Mouse (Mus musculus): ENCODE measurements at regions not wholly inside any gene's neighbourhood (a gene's known extent, or its start where the extent isn't known, plus 50 kb on each side); places are given as distances from the start of the nearest gene placed in this dataset.

- no peaks in the 10 kb centered on the region for H3K9me3 ChIP-seq (replicated peaks)
- no peak for ATAC-seq (ENCODE audit: insufficient read depth)
- no peak overlapping the region for H3K9ac ChIP-seq
- WGBS (ENCODE audit: insufficient replicate concordance): 65% methylated on average over 4 of the region's 4 CpGs
- no peaks in the 10 kb centered on the region for H3K27me3 ChIP-seq
- H3K4me2 ChIP-seq: no peak overlapping the region
- no peaks in the 10 kb centered on the region for H3K4me1 ChIP-seq (replicated peaks)
- H3K36me3 ChIP-seq (replicated peaks): no peaks in the 10 kb centered on the region
- H3K4me3 ChIP-seq (replicated peaks): no peak overlapping the region
- H3K27ac ChIP-seq (replicated peaks): no peak overlapping the region
Observed at GRCm38 (mm10) chr2:105505554-105505953, 106.4 kb upstream of the Rcn1 start.

GRCm38 (mm10) chr2:105507160-105507559, 108.0 kb upstream of the Rcn1 start:
- H3K4me3 ChIP-seq (replicated peaks): no peak overlapping the region
- H3K27ac ChIP-seq (replicated peaks): no peak overlapping the region
- H3K9ac ChIP-seq: no peak overlapping the region
- ATAC-seq (ENCODE audit: insufficient read depth): no peak
- no peaks in the 10 kb centered on the region for H3K36me3 ChIP-seq (replicated peaks)
- no peak overlapping the region for H3K4me2 ChIP-seq
- no peaks in the 10 kb centered on the region for H3K27me3 ChIP-seq
- H3K9me3 ChIP-seq (replicated peaks): no peaks in the 10 kb centered on the region
- H3K4me1 ChIP-seq (replicated peaks): no peaks in the 10 kb centered on the region
- WGBS (ENCODE audit: insufficient replicate concordance): 33% methylated on average over 4 of the region's 4 CpGs

- Histone ChIP-seq H3K4me2 (no peak overlapping the region), H3K4me3 (replicated peaks) (no peak overlapping the region), H3K9me3 (replicated peaks) (no peaks in the 10 kb centered on the region), H3K9ac (no peak overlapping the region), H3K36me3 (replicated peaks) (no peaks in the 10 kb centered on the region), H3K27me3 (no peaks in the 10 kb centered on the region), H3K4me1 (replicated peaks) (no peaks in the 10 kb centered on the region), H3K27ac (replicated peaks) (no peak overlapping the region)
- 61% methylated on average over 4 of the region's 4 CpGs for WGBS (ENCODE audit: insufficient replicate concordance)
- no peak for ATAC-seq (ENCODE audit: insufficient read depth)
Observed at GRCm38 (mm10) chr2:105510816-105511215, 111.7 kb upstream of the Rcn1 start.

- ATAC-seq (ENCODE audit: insufficient read depth): no peak
- H3K9me3 ChIP-seq (replicated peaks): no peaks in the 10 kb centered on the region
- 63% methylated on average over 4 of the region's 4 CpGs for whole genome bisulfite sequencing (ENCODE audit: insufficient replicate concordance)
- no peak overlapping the region for H3K4me2 ChIP-seq
- no peaks in the 10 kb centered on the region for H3K27me3 ChIP-seq
- H3K27ac ChIP-seq (replicated peaks): no peak overlapping the region
- no peaks in the 10 kb centered on the region for H3K4me1 ChIP-seq (replicated peaks)
- H3K4me3 ChIP-seq (replicated peaks): no peak overlapping the region
- no peaks in the 10 kb centered on the region for H3K36me3 ChIP-seq (replicated peaks)
- H3K9ac ChIP-seq: no peak overlapping the region
Observed at GRCm38 (mm10) chr2:105511690-105512089, 112.6 kb upstream of the Rcn1 start.

- Histone ChIP-seq H3K9ac (no peak overlapping the region), H3K4me1 (replicated peaks) (no peaks in the 10 kb centered on the region), H3K4me2 (no peak overlapping the region), H3K9me3 (replicated peaks) (no peaks in the 10 kb centered on the region), H3K36me3 (replicated peaks) (no peaks in the 10 kb centered on the region), H3K27me3 (no peaks in the 10 kb centered on the region), H3K27ac (replicated peaks) (no peak overlapping the region), H3K4me3 (replicated peaks) (no peak overlapping the region)
- WGBS (ENCODE audit: insufficient replicate concordance): 45% methylated on average over 1 of the region's 1 CpGs
- no peak for ATAC-seq (ENCODE audit: insufficient read depth)
Observed at GRCm38 (mm10) chr2:105514226-105514625, 115.1 kb upstream of the Rcn1 start.

- no peak overlapping the region for H3K4me2 ChIP-seq
- ATAC-seq (ENCODE audit: insufficient read depth): no peak
- H3K36me3 ChIP-seq (replicated peaks): no peaks in the 10 kb centered on the region
- H3K4me3 ChIP-seq (replicated peaks): no peak overlapping the region
- no peak overlapping the region for H3K9ac ChIP-seq
- no peaks in the 10 kb centered on the region for H3K27me3 ChIP-seq
- 58% methylated on average over 3 of the region's 3 CpGs for WGBS (ENCODE audit: insufficient replicate concordance)
- H3K9me3 ChIP-seq (replicated peaks): no peaks in the 10 kb centered on the region
- H3K27ac ChIP-seq (replicated peaks): no peak overlapping the region
- H3K4me1 ChIP-seq (replicated peaks): no peaks in the 10 kb centered on the region
Observed at GRCm38 (mm10) chr2:105514881-105515280, 115.8 kb upstream of the Rcn1 start.

- Histone ChIP-seq H3K36me3 (replicated peaks) (no peaks in the 10 kb centered on the region), H3K9me3 (replicated peaks) (no peaks in the 10 kb centered on the region), H3K4me3 (replicated peaks) (no peak overlapping the region), H3K9ac (no peak overlapping the region), H3K4me2 (no peak overlapping the region), H3K4me1 (replicated peaks) (no peaks in the 10 kb centered on the region), H3K27ac (replicated peaks) (no peak overlapping the region), H3K27me3 (no peaks in the 10 kb centered on the region)
- ATAC-seq (ENCODE audit: insufficient read depth): no peak
- 72% methylated on average over 3 of the region's 3 CpGs for WGBS (ENCODE audit: insufficient replicate concordance)
Observed at GRCm38 (mm10) chr2:105515326-105515725, 116.2 kb upstream of the Rcn1 start.

- 50% methylated on average over 6 of the region's 6 CpGs for WGBS (ENCODE audit: insufficient replicate concordance)
- Histone ChIP-seq H3K27me3 (no peaks in the 10 kb centered on the region), H3K27ac (replicated peaks) (no peak overlapping the region), H3K4me3 (replicated peaks) (no peak overlapping the region), H3K9me3 (replicated peaks) (no peaks in the 10 kb centered on the region), H3K4me2 (no peak overlapping the region), H3K9ac (no peak overlapping the region), H3K4me1 (replicated peaks) (no peaks in the 10 kb centered on the region), H3K36me3 (replicated peaks) (no peaks in the 10 kb centered on the region)
- no peak for ATAC-seq (ENCODE audit: insufficient read depth)
Observed at GRCm38 (mm10) chr2:105516267-105517133, 117.4 kb upstream of the Rcn1 start.

GRCm38 (mm10) chr2:105521841-105522240, 122.7 kb upstream of the Rcn1 start:
- Histone ChIP-seq H3K9me3 (replicated peaks) (no peaks in the 10 kb centered on the region), H3K27me3 (no peaks in the 10 kb centered on the region), H3K4me2 (no peak overlapping the region), H3K9ac (no peak overlapping the region), H3K4me1 (replicated peaks) (no peaks in the 10 kb centered on the region), H3K36me3 (replicated peaks) (no peaks in the 10 kb centered on the region), H3K4me3 (replicated peaks) (no peak overlapping the region), H3K27ac (replicated peaks) (no peak overlapping the region)
- 18% methylated on average over 4 of the region's 4 CpGs for WGBS (ENCODE audit: insufficient replicate concordance)
- ATAC-seq (ENCODE audit: insufficient read depth): no peak

GRCm38 (mm10) chr2:105523297-105523802, 124.2 kb upstream of the Rcn1 start:
- Histone ChIP-seq H3K4me1 (replicated peaks) (no peaks in the 10 kb centered on the region), H3K9me3 (replicated peaks) (no peaks in the 10 kb centered on the region), H3K27ac (replicated peaks) (no peak overlapping the region), H3K27me3 (no peaks in the 10 kb centered on the region), H3K36me3 (replicated peaks) (no peaks in the 10 kb centered on the region), H3K4me2 (no peak overlapping the region), H3K4me3 (replicated peaks) (no peak overlapping the region), H3K9ac (no peak overlapping the region)
- no peak for ATAC-seq (ENCODE audit: insufficient read depth)
- WGBS (ENCODE audit: insufficient replicate concordance): 3% methylated on average over 5 of the region's 5 CpGs

- H3K4me2 ChIP-seq: no peak overlapping the region
- no peak for ATAC-seq (ENCODE audit: insufficient read depth)
Observed at GRCm38 (mm10) chr2:105525111-105525610, 126.0 kb upstream of the Rcn1 start.

More at GRCm38 (mm10) chr2:105525111-105525610, 126.0 kb upstream of the Rcn1 start:
- Histone ChIP-seq H3K9me3 (replicated peaks) (no peaks in the 10 kb centered on the region), H3K4me1 (replicated peaks) (no peaks in the 10 kb centered on the region), H3K4me3 (replicated peaks) (no peak overlapping the region), H3K27ac (replicated peaks) (no peak overlapping the region), H3K36me3 (replicated peaks) (no peaks in the 10 kb centered on the region), H3K27me3 (no peaks in the 10 kb centered on the region), H3K9ac (no peak overlapping the region)
- WGBS (ENCODE audit: insufficient replicate concordance): 57% methylated on average over 7 of the region's 7 CpGs
